Mouse (Mus musculus) embryonic facial prominence, embryonic 11.5 days (tissue): ENCODE measurements at regions not wholly inside any gene's neighbourhood (a gene's known extent, or its start where the extent isn't known, plus 50 kb on each side); places are given as distances from the start of the nearest gene placed in this dataset.

ENCODE experiments used
- ATAC-seq: fragments of 200-750 bp; cut with Nextera tagmentation; replicated peaks from 2 replicates; pipeline ENCODE4 v1.8.0; 2017; ENCODE audit warnings: low read depth; ENCODE audit not compliant: insufficient number of reproducible peaks, low FRiP score, low TSS enrichment
- DNase-seq: peaks from one replicate; pipeline ENCODE4 v3.0.0-alpha.2; 2015; ENCODE audit warnings: low spot score
- H3K27ac ChIP-seq: fragments of 300-500 bp; sonication (generic); replicated peaks from 2 replicates; pipeline ENCODE4 v1.5.1; 2014; ENCODE audit warnings: mild to moderate bottlenecking, low read depth, low read length, control low read depth
- H3K27me3 ChIP-seq: fragments of 300-500 bp; sonication (generic); 2 replicates; pipeline ENCODE4 v1.6.1; 2014; ENCODE audit warnings: mild to moderate bottlenecking, low read length, moderate library complexity, mixed read lengths; ENCODE audit not compliant: control insufficient read depth, insufficient read depth
- H3K36me3 ChIP-seq: fragments of 300-500 bp; sonication (generic); replicated peaks from 2 replicates; pipeline ENCODE4 v1.6.1; 2014; ENCODE audit warnings: low read depth, mild to moderate bottlenecking, low read length, moderate library complexity, mixed read lengths; ENCODE audit not compliant: control insufficient read depth, insufficient read depth
- H3K4me1 ChIP-seq: fragments of 300-500 bp; sonication (generic); 2 replicates; pipeline ENCODE4 v1.6.1; 2014; ENCODE audit warnings: low read length, mixed read lengths; ENCODE audit not compliant: control insufficient read depth, insufficient read depth
- H3K4me2 ChIP-seq: fragments of 300-500 bp; sonication (generic); 2 replicates; pipeline ENCODE4 v1.6.1; 2014; ENCODE audit warnings: low read depth, mild to moderate bottlenecking, control low read depth, low read length, moderate library complexity
- H3K4me3 ChIP-seq: fragments of 300-500 bp; sonication (generic); 2 replicates; pipeline ENCODE4 v1.5.1; 2014; ENCODE audit warnings: low read depth, low read length, control low read depth
- H3K9ac ChIP-seq: fragments of 300-500 bp; sonication (generic); replicated peaks from 2 replicates; pipeline ENCODE4 v1.6.1; 2014; ENCODE audit warnings: mild to moderate bottlenecking, control low read depth, low read length
- H3K9me3 ChIP-seq: fragments of 300-500 bp; sonication (generic); replicated peaks from 2 replicates; pipeline ENCODE4 v1.6.1; 2016; ENCODE audit warnings: mild to moderate bottlenecking, low read length, inconsistent platforms, mixed read lengths; ENCODE audit not compliant: control insufficient read depth
- WGBS: fragments of 180-500 bp; shearing (Covaris S2); extraction: QIAGEN DNeasy Blood & Tissue Kit; methylation state at CpG from one replicate; pipeline ENCODE4 v1.1.7; 2014; 5-methylcytosine and 5-hydroxymethylcytosine counted together

- ATAC-seq (no peak), DNase-seq (no peak)
- no peaks in the 10 kb centered on the region for H3K4me1 ChIP-seq
- no peak overlapping the region for H3K4me2 ChIP-seq
- WGBS = 84% methylated on average over 5 of the region's 5 CpGs
- no peak overlapping the region for H3K9ac ChIP-seq
- no peaks in the 10 kb centered on the region for H3K36me3 ChIP-seq
- H3K9me3 ChIP-seq = no peaks in the 10 kb centered on the region
- no peak overlapping the region for H3K27ac ChIP-seq
- H3K27me3 ChIP-seq = no peaks in the 10 kb centered on the region
- H3K4me3 ChIP-seq = no peak overlapping the region
These were observed 51.9 kb upstream of the Slco4a1 start for GRCm38 (mm10) chr2:180404168-180404567.

GRCm38 (mm10) chr2:180403621-180404020 lies 52.4 kb upstream of the Slco4a1 start:
- DNase-seq (no peak), ATAC-seq (no peak)
- no peaks in the 10 kb centered on the region for H3K36me3 ChIP-seq
- H3K9ac ChIP-seq = no peak overlapping the region
- no peak overlapping the region for H3K4me3 ChIP-seq
- H3K9me3 ChIP-seq = no peaks in the 10 kb centered on the region
- H3K27me3 ChIP-seq = no peaks in the 10 kb centered on the region
- no peaks in the 10 kb centered on the region for H3K4me1 ChIP-seq
- H3K4me2 ChIP-seq = no peak overlapping the region
- H3K27ac ChIP-seq = no peak overlapping the region
- 73% methylated on average over 8 of the region's 8 CpGs for WGBS

GRCm38 (mm10) chr2:180402851-180403459 lies 53.1 kb upstream of the Slco4a1 start:
- no peak overlapping the region for H3K4me3 ChIP-seq
- H3K27me3 ChIP-seq = no peaks in the 10 kb centered on the region
- DNase-seq = no peak
- no peak overlapping the region for H3K4me2 ChIP-seq
- H3K27ac ChIP-seq = no peak overlapping the region
- ATAC-seq = no peak
- WGBS = 70% methylated on average over 9 of the region's 9 CpGs
- H3K9me3 ChIP-seq = no peaks in the 10 kb centered on the region
- H3K36me3 ChIP-seq = no peaks in the 10 kb centered on the region
- H3K4me1 ChIP-seq = no peaks in the 10 kb centered on the region
- H3K9ac ChIP-seq = no peak overlapping the region

- Histone ChIP-seq H3K9ac (no peak overlapping the region), H3K4me2 (no peak overlapping the region), H3K27ac (no peak overlapping the region), H3K9me3 (no peaks in the 10 kb centered on the region), H3K4me3 (no peak overlapping the region), H3K4me1 (no peaks in the 10 kb centered on the region), H3K36me3 (no peaks in the 10 kb centered on the region), H3K27me3 (no peaks in the 10 kb centered on the region)
- DNase-seq (no peak), ATAC-seq (no peak)
- 78% methylated on average over 4 of the region's 4 CpGs for WGBS
These were observed 53.6 kb upstream of the Slco4a1 start for GRCm38 (mm10) chr2:180402433-180402832.

- Histone ChIP-seq H3K27me3 (no peaks in the 10 kb centered on the region), H3K9ac (no peak overlapping the region), H3K27ac (no peak overlapping the region), H3K36me3 (no peaks in the 10 kb centered on the region), H3K9me3 (no peaks in the 10 kb centered on the region), H3K4me1 (no peaks in the 10 kb centered on the region), H3K4me3 (no peak overlapping the region), H3K4me2 (no peak overlapping the region)
- no peak for ATAC-seq
- 82% methylated on average over 8 of the region's 8 CpGs for WGBS
- DNase-seq = no peak
These were observed 54.3 kb upstream of the Slco4a1 start for GRCm38 (mm10) chr2:180401409-180402391.

- no peak overlapping the region for H3K9ac ChIP-seq
- ATAC-seq = no peak
- 75% methylated on average over 5 of the region's 5 CpGs for WGBS
These were observed 55.5 kb upstream of the Slco4a1 start for GRCm38 (mm10) chr2:180400514-180401019.

GRCm38 (mm10) chr2:180399651-180400513 lies 56.2 kb upstream of the Slco4a1 start:
- H3K27ac ChIP-seq = no peak overlapping the region
- no peak overlapping the region for H3K4me2 ChIP-seq
- no peak overlapping the region for H3K9ac ChIP-seq
- no peaks in the 10 kb centered on the region for H3K9me3 ChIP-seq
- H3K27me3 ChIP-seq = no peaks in the 10 kb centered on the region
- H3K4me3 ChIP-seq = no peak overlapping the region
- no peak for DNase-seq
- ATAC-seq = no peak; the same call in 1 of the 2 replicates
- no peaks in the 10 kb centered on the region for H3K36me3 ChIP-seq
- H3K4me1 ChIP-seq = no peaks in the 10 kb centered on the region
- 77% methylated on average over 8 of the region's 8 CpGs for WGBS

More at GRCm38 (mm10) chr2:180400514-180401019, 55.5 kb upstream of the Slco4a1 start:
- DNase-seq = no peak
- Histone ChIP-seq H3K4me3 (no peak overlapping the region), H3K27me3 (no peaks in the 10 kb centered on the region), H3K9me3 (no peaks in the 10 kb centered on the region), H3K4me2 (no peak overlapping the region), H3K36me3 (no peaks in the 10 kb centered on the region), H3K27ac (no peak overlapping the region), H3K4me1 (no peaks in the 10 kb centered on the region)
